Mouse (Mus musculus) hindbrain, embryonic 15.5 days (tissue): ENCODE data around the gene Gtf2i. TPM values are rescaled to one million over a fixed set of nuclear protein-coding genes. Genes with fewer than 3 reads are reported as not detected.

Experiments
- ATAC-seq: fragments of 200-750 bp; cut with Nextera tagmentation; 2 replicates; pipeline ENCODE4 v1.8.0; 2017; ENCODE audit warnings: low read depth, moderate number of reproducible peaks, moderate TSS enrichment; ENCODE audit not compliant: low FRiP score
- H3K27ac ChIP-seq: fragments of 300-500 bp; sonication (generic); replicated peaks from 2 replicates; pipeline ENCODE4 v1.5.1; 2015; ENCODE audit warnings: mild to moderate bottlenecking, inconsistent platforms
- H3K27me3 ChIP-seq: fragments of 300-500 bp; sonication (generic); 2 replicates; pipeline ENCODE4 v1.6.1; 2015; ENCODE audit warnings: control low read depth, inconsistent platforms
- H3K36me3 ChIP-seq: fragments of 300-500 bp; sonication (generic); 2 replicates; pipeline ENCODE4 v1.6.1; 2015; ENCODE audit warnings: control low read depth, inconsistent platforms
- H3K4me1 ChIP-seq: fragments of 300-500 bp; sonication (generic); replicated peaks from 2 replicates; pipeline ENCODE4 v1.6.1; 2015; ENCODE audit warnings: control low read depth, inconsistent platforms
- H3K4me2 ChIP-seq: fragments of 300-500 bp; sonication (generic); 2 replicates; pipeline ENCODE4 v1.6.1; 2015; ENCODE audit warnings: moderate library complexity, mild to moderate bottlenecking, inconsistent platforms
- H3K4me3 ChIP-seq: fragments of 300-500 bp; sonication (generic); 2 replicates; pipeline ENCODE4 v1.5.1; 2015; ENCODE audit warnings: mild to moderate bottlenecking, inconsistent platforms
- H3K9ac ChIP-seq: fragments of 300-500 bp; sonication (generic); 2 replicates; pipeline ENCODE4 v1.6.1; 2015; ENCODE audit warnings: inconsistent platforms
- H3K9me3 ChIP-seq: fragments of 300-500 bp; sonication (generic); 2 replicates; pipeline ENCODE4 v1.6.1; 2016; ENCODE audit warnings: control low read depth, inconsistent platforms
- WGBS: fragments of 180-500 bp; shearing (Covaris S2); methylation state at CpG from one replicate; pipeline ENCODE4 v1.1.7; 2015; 5-methylcytosine and 5-hydroxymethylcytosine counted together
- polyA plus RNA-seq: library from polyadenylated mRNA; unstranded; fragments of >200 nt; fragmentation: Nextera tagmentation; extraction: Ambion mirVana; gene quantifications from 2 replicates; pipeline ENCODE4 v1.2.1, GENCODE M21; 2015

Gene Gtf2i
- polyA plus RNA-seq, 1 experiment from 2014 or later: 145 TPM

DNA sequence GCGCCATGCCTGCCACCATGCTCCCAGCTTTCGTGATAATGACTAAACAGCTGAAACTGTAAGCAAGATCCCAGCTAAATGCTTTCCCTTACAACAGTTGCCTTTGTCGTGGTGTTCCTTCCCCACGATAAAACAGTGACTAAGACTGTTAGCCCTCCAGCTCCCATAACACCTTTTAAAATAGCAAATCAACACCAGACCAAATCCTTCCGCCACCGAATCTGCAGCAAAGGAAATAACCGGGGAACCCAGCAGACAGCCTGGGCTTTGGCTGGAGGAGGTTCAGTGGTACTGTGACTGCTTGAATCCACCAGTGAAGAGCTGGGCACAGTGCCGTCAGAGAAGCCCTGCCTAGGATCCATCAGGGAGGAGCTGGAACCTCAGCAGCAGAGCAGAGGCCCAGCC lies 65.3 kb downstream of the Gtf2i start:
- no peaks in the 10 kb centered on the region for H3K9me3 ChIP-seq
- no peak overlapping the region for H3K4me3 ChIP-seq
- no peaks in the 10 kb centered on the region for H3K4me1 ChIP-seq
- no peaks in the 10 kb centered on the region for H3K27me3 ChIP-seq
- 85% methylated on average over 8 of the region's 8 CpGs for WGBS
- no peak overlapping the region for H3K4me2 ChIP-seq
- ATAC-seq: no peak
- no peak overlapping the region for H3K27ac ChIP-seq
- no peak overlapping the region for H3K9ac ChIP-seq
- H3K36me3 ChIP-seq: peaks cover 93% of the 10 kb centered on the region

DNA sequence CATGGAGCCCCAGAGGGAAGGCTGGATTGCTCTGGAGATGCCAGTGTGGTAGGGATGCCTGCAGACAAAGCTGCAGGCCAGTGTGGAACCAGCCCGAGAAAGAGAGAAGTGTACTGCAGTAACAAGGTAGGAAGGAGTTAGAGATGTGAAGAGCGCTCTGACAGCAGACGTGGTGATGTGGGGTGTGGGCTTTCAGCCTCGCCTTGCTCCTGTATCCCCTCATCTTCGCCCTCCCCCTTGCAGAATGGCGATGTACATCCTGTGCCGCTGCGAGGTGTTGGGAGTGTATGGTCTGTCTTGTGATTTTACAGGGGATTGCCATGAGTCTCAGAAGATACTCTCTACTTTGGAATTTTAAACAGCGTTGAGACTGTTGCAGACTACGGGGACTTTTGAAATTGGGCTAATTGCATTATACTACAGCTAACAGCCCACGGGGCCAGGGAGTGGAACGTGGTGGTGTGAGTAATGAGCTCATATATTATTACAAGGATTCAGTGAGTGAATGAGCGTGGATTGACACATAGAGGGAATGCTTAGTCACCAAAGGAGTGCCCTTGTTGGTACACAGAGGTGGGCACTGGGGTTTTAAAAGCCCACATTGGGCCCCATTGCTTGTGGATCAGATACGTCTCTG lies 65.8 kb downstream of the Gtf2i start:
- no peak overlapping the region for H3K9ac ChIP-seq
- no peaks in the 10 kb centered on the region for H3K9me3 ChIP-seq
- no peaks in the 10 kb centered on the region for H3K4me1 ChIP-seq
- H3K36me3 ChIP-seq: peaks cover 93% of the 10 kb centered on the region
- peak; percentile 51; the same call in 1 of the 2 replicates for ATAC-seq
- H3K27ac ChIP-seq: no peak overlapping the region
- H3K4me2 ChIP-seq: no peak overlapping the region
- H3K27me3 ChIP-seq: no peaks in the 10 kb centered on the region
- H3K4me3 ChIP-seq: no peak overlapping the region
- WGBS: 87% methylated on average over 14 of the region's 14 CpGs

- H3K36me3 ChIP-seq: peaks cover 93% of the 10 kb centered on the region
- no peaks in the 10 kb centered on the region for H3K27me3 ChIP-seq
- ATAC-seq: no peak
- 94% methylated on average over 5 of the region's 5 CpGs for WGBS
- no peak overlapping the region for H3K27ac ChIP-seq
- no peaks in the 10 kb centered on the region for H3K4me1 ChIP-seq
- H3K4me3 ChIP-seq: no peak overlapping the region
- H3K9me3 ChIP-seq: no peaks in the 10 kb centered on the region
- H3K9ac ChIP-seq: no peak overlapping the region
- H3K4me2 ChIP-seq: no peak overlapping the region
Observed at GRCm38 (mm10) chr5:134246146-134246545, 68.4 kb downstream of the Gtf2i start.

GRCm38 (mm10) chr5:134244890-134245289 lies 69.7 kb downstream of the Gtf2i start:
- Histone ChIP-seq H3K27me3 (no peaks in the 10 kb centered on the region), H3K4me2 (no peak overlapping the region), H3K27ac (no peak overlapping the region), H3K9ac (no peak overlapping the region), H3K36me3 (peaks cover 97% of the 10 kb centered on the region), H3K4me3 (no peak overlapping the region), H3K9me3 (no peaks in the 10 kb centered on the region), H3K4me1 (no peaks in the 10 kb centered on the region)
- no peak for ATAC-seq
- 97% methylated on average over 5 of the region's 5 CpGs for WGBS

GRCm38 (mm10) chr5:134243661-134244436 lies 70.7 kb downstream of the Gtf2i start:
- no peak overlapping the region for H3K27ac ChIP-seq
- no peak overlapping the region for H3K4me3 ChIP-seq
- WGBS: 94% methylated on average over 26 of the region's 26 CpGs
- no peaks in the 10 kb centered on the region; the same call in 1 of the 2 replicates for H3K4me1 ChIP-seq
- peaks cover 97% of the 10 kb centered on the region for H3K36me3 ChIP-seq
- ATAC-seq: no peak
- H3K9ac ChIP-seq: no peak overlapping the region
- H3K4me2 ChIP-seq: no peak overlapping the region
- H3K9me3 ChIP-seq: no peaks in the 10 kb centered on the region
- H3K27me3 ChIP-seq: no peaks in the 10 kb centered on the region

- Histone ChIP-seq H3K27ac (no peak overlapping the region), H3K4me2 (no peak overlapping the region), H3K4me3 (no peak overlapping the region), H3K27me3 (no peaks in the 10 kb centered on the region), H3K4me1 (no peaks in the 10 kb centered on the region; the same call in 1 of the 2 replicates), H3K36me3 (peaks cover 94% of the 10 kb centered on the region), H3K9me3 (no peaks in the 10 kb centered on the region), H3K9ac (no peak overlapping the region)
- ATAC-seq: no peak
- WGBS: 81% methylated on average over 5 of the region's 5 CpGs
Observed at GRCm38 (mm10) chr5:134241831-134242230, 72.7 kb downstream of the Gtf2i start.

- no peak overlapping the region for H3K9ac ChIP-seq
- ATAC-seq: peak; percentile 48; the same call in 1 of the 2 replicates
- no peaks in the 10 kb centered on the region for H3K27me3 ChIP-seq
- 53% methylated on average over 28 of the region's 28 CpGs for WGBS
- no peaks in the 10 kb centered on the region for H3K9me3 ChIP-seq
- peak overlapping the region; percentile 21; the same call in 1 of the 2 replicates for H3K27ac ChIP-seq
- H3K4me2 ChIP-seq: no peak overlapping the region
- peaks cover 69% of the 10 kb centered on the region for H3K36me3 ChIP-seq
- peaks cover 4% of the 10 kb centered on the region; the same call in 1 of the 2 replicates for H3K4me1 ChIP-seq
- no peak overlapping the region for H3K4me3 ChIP-seq
Observed at GRCm38 (mm10) chr5:134237936-134238760, 76.4 kb downstream of the Gtf2i start.

DNA sequence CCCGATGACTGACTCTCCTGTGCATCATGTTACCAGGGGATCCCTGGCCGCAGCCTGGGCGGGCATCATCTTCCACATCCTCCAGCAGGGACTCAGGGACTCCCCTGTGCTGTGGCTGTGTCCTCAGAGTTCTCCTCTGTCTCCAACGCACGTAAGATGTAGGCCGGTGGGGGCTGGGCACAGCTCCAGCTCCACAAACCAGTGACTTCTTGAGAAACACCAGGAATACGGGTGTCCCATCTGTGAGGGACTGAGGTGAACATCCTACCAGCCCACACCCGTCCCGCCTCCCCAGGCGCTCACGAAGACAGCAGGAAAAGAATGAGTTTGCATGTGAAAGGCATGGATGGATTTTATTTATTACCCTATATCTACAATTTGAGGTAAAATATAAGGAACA lies 77.1 kb downstream of the Gtf2i start:
- ATAC-seq: no peak
- 90% methylated on average over 11 of the region's 11 CpGs for WGBS
- Histone ChIP-seq H3K9ac (no peak overlapping the region), H3K27me3 (no peaks in the 10 kb centered on the region), H3K9me3 (no peaks in the 10 kb centered on the region), H3K4me1 (peaks cover 4% of the 10 kb centered on the region; the same call in 1 of the 2 replicates), H3K4me3 (no peak overlapping the region), H3K36me3 (peaks cover 63% of the 10 kb centered on the region), H3K27ac (no peak overlapping the region), H3K4me2 (no peak overlapping the region)

- H3K27ac ChIP-seq: no peak overlapping the region
- no peaks in the 10 kb centered on the region for H3K27me3 ChIP-seq
- ATAC-seq: no peak
- peaks cover 56% of the 10 kb centered on the region for H3K36me3 ChIP-seq
- H3K4me2 ChIP-seq: no peak overlapping the region
- no peak overlapping the region for H3K9ac ChIP-seq
- H3K4me3 ChIP-seq: no peak overlapping the region
- WGBS: 89% methylated on average over 6 of the region's 6 CpGs
- H3K4me1 ChIP-seq: peaks cover 4% of the 10 kb centered on the region; the same call in 1 of the 2 replicates
- H3K9me3 ChIP-seq: no peaks in the 10 kb centered on the region
Observed at GRCm38 (mm10) chr5:134236796-134237195, 77.8 kb downstream of the Gtf2i start.

GRCm38 (mm10) chr5:134236241-134236640 lies 78.3 kb downstream of the Gtf2i start:
- no peak for ATAC-seq
- Histone ChIP-seq H3K9me3 (no peaks in the 10 kb centered on the region), H3K4me3 (no peak overlapping the region), H3K4me2 (no peak overlapping the region), H3K4me1 (peaks cover 4% of the 10 kb centered on the region; the same call in 1 of the 2 replicates), H3K9ac (no peak overlapping the region), H3K36me3 (peaks cover 51% of the 10 kb centered on the region), H3K27me3 (no peaks in the 10 kb centered on the region), H3K27ac (no peak overlapping the region)
- 88% methylated on average over 3 of the region's 3 CpGs for WGBS

DNA sequence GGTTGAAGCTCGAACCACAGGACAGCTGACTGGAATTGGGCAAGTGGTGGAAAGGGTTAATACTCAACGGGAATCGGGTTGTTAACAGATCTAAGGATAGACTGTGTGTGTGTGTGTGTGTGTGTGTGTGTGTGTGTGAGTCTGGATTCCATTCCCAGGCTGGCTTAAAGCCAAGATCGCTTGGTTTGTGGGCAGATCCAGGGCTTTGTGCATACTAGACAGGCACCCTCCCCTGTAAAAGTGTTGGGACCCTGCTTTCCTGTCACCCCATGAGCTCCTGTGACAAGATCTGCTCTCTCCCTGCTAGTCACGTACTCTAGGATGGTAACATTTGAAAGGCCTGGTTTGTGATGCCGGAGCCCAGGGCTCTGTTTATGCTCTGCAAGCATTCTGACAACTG lies 79.4 kb downstream of the Gtf2i start:
- Histone ChIP-seq H3K36me3 (peaks cover 40% of the 10 kb centered on the region), H3K4me3 (no peak overlapping the region), H3K9ac (no peak overlapping the region), H3K27ac (0 out of 2 replicates have a peak overlapping the region, but pooled peaks have one; percentile 27), H3K4me2 (no peak overlapping the region), H3K9me3 (no peaks in the 10 kb centered on the region), H3K27me3 (no peaks in the 10 kb centered on the region), H3K4me1 (peaks cover 4% of the 10 kb centered on the region; the same call in 1 of the 2 replicates)
- no peak for ATAC-seq
- whole genome bisulfite sequencing: 39% methylated on average over 6 of the region's 6 CpGs
